11 mouse cellular contexts compared by ENCODE assay signal in the genomic region with DNA sequence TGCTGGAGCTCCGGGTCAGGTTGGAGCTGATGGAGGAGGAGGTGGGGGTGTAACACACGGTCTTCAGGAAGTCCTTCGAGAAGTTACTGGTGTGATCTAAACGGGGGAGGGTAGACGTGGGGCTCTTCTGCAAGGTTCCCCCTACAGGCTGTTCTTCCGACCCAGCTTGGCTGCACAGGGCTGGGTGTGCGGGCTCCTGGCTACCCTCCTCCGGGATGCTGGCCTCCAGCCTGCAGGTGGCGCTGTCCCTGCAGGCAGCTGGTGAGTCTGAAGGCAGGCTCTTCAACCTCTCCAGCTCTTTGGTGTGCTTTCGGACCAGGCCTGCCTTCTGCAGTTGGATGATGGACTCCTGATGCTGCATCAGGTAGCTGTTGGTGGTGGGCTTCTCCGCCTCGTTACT. TPM values are rescaled to one million over a fixed set of nuclear protein-coding genes. Genes with fewer than 3 reads are reported as not detected.
A peak's percentile ranks its signal among the peaks of the same experiment; 100 is the strongest.
DNase-seq lines count a peak whose midpoint lies in the region; ATAC-seq and TF ChIP-seq lines count a peak whose summit lies in the region.
"Had no signal": no experiment of that assay in that cellular context is flagged by ENCODE, and none has a peak within 500 bp of the region (broad histone marks: within the 10 kb centered on the region; RNA-seq: fewer than 3 reads in every experiment).

No protein-coding gene starts in this region.

- H3K27me3 ChIP-seq in forebrain, embryonic 12.5 days, result no peaks in the 10 kb centered on the region
- H3K27me3 ChIP-seq in forebrain, embryonic 15.5 days, result no peaks in the 10 kb centered on the region
- no peaks in the 10 kb centered on the region for H3K27me3 ChIP-seq in midbrain, embryonic 11.5 days (ENCODE audit: control insufficient read depth, insufficient read depth, low read length)
- H3K27me3 ChIP-seq in midbrain, embryonic 16.5 days (ENCODE audit: control insufficient read depth, insufficient read depth, low read depth, low read length), result no peaks in the 10 kb centered on the region
- H3K27me3 ChIP-seq in hindbrain, postnatal 0 days (ENCODE audit: insufficient read depth, low read length), result no peaks in the 10 kb centered on the region
- H3K27me3 ChIP-seq in testis, adult 2 months (ENCODE audit: control insufficient read depth, insufficient read depth, low read length), result no peaks in the 10 kb centered on the region
- H3K27me3 ChIP-seq: embryonic facial prominence, embryonic 12.5 days; megakaryocyte, embryonic 14.5 days had no signal

- H3K9ac ChIP-seq in forebrain, embryonic 12.5 days, result no peak overlapping the region
- H3K9ac ChIP-seq in forebrain, embryonic 15.5 days (replicated peaks), result no peak overlapping the region
- no peak overlapping the region for H3K9ac ChIP-seq in midbrain, embryonic 11.5 days (ENCODE audit: low read length)
- no peak overlapping the region for H3K9ac ChIP-seq in midbrain, embryonic 16.5 days (ENCODE audit: low read depth, low read length)
- no peak overlapping the region for H3K9ac ChIP-seq in hindbrain, postnatal 0 days (replicated peaks; ENCODE audit: low read length)
- H3K9ac ChIP-seq: embryonic facial prominence, embryonic 12.5 days had no signal

- peak; percentile 71 for TF ChIP-seq CTCF in hindbrain, postnatal 0 days (IDR thresholded peaks at IDR 0.05; ENCODE audit: low read depth)
- peak; percentile 72 for TF ChIP-seq CTCF in testis, adult 2 months (IDR thresholded peaks at IDR 0.05; ENCODE audit: control insufficient read depth, insufficient read depth, insufficient replicate concordance, low read depth, low read length)

- H3K9me3 ChIP-seq in forebrain, embryonic 12.5 days, result no peaks in the 10 kb centered on the region
- H3K9me3 ChIP-seq in forebrain, embryonic 15.5 days, result no peaks in the 10 kb centered on the region
- H3K9me3 ChIP-seq in midbrain, embryonic 11.5 days (ENCODE audit: control insufficient read depth, low read length), result no peaks in the 10 kb centered on the region
- no peaks in the 10 kb centered on the region for H3K9me3 ChIP-seq in midbrain, embryonic 16.5 days (replicated peaks; ENCODE audit: control insufficient read depth, low read length, poor library complexity, severe bottlenecking)
- H3K9me3 ChIP-seq in hindbrain, postnatal 0 days (ENCODE audit: low read length), result no peaks in the 10 kb centered on the region
- H3K9me3 ChIP-seq: embryonic facial prominence, embryonic 12.5 days had no signal

- peaks cover 20% of the 10 kb centered on the region for H3K4me1 ChIP-seq in forebrain, embryonic 12.5 days
- H3K4me1 ChIP-seq in forebrain, embryonic 15.5 days, result peaks cover 8% of the 10 kb centered on the region
- peaks cover 6% of the 10 kb centered on the region for H3K4me1 ChIP-seq in midbrain, embryonic 11.5 days (ENCODE audit: control insufficient read depth, insufficient read depth, low read length)
- 0 out of 2 replicates have a peak, but pooled peaks cover 3% of the 10 kb centered on the region for H3K4me1 ChIP-seq in midbrain, embryonic 16.5 days (ENCODE audit: control insufficient read depth, insufficient read depth, low read length)
- H3K4me1 ChIP-seq in hindbrain, postnatal 0 days (ENCODE audit: insufficient read depth, low read length), result no peaks in the 10 kb centered on the region
- H3K4me1 ChIP-seq in testis, adult 2 months (ENCODE audit: control insufficient read depth, insufficient read depth, low read length), result peaks cover 7% of the 10 kb centered on the region; the same call in 1 of the 2 replicates
- H3K4me1 ChIP-seq: embryonic facial prominence, embryonic 12.5 days had no signal

- H3K27ac ChIP-seq in forebrain, embryonic 12.5 days, result 0 out of 2 replicates have a peak overlapping the region, but pooled peaks have one; percentile 13
- no peak overlapping the region for H3K27ac ChIP-seq in forebrain, embryonic 15.5 days (replicated peaks)
- no peak overlapping the region for H3K27ac ChIP-seq in midbrain, embryonic 11.5 days (ENCODE audit: low read depth, low read length)
- no peak overlapping the region for H3K27ac ChIP-seq in midbrain, embryonic 16.5 days (ENCODE audit: low read length)
- H3K27ac ChIP-seq in hindbrain, postnatal 0 days, result no peak overlapping the region
- H3K27ac ChIP-seq in testis, adult 2 months (ENCODE audit: control insufficient read depth, insufficient read depth, low read depth, low read length), result no peak overlapping the region

- no peak for TF ChIP-seq POLR2A in testis, adult 2 months (IDR thresholded peaks at IDR 0.05; ENCODE audit: control insufficient read depth, low read depth, low read length)

- peak; percentile 88 for DNase-seq in midbrain, embryonic 11.5 days (ENCODE audit: low spot score, missing footprints)
- peak; percentile 61 for DNase-seq in hindbrain, postnatal 0 days (ENCODE audit: low spot score)
- no peak for DNase-seq in yolk sac, embryonic 10.5 days (ENCODE audit: low spot score)
- no peak for DNase-seq in heart, postnatal 14 days

- H3K4me3 ChIP-seq in forebrain, embryonic 12.5 days (replicated peaks), result no peak overlapping the region
- H3K4me3 ChIP-seq in forebrain, embryonic 15.5 days, result no peak overlapping the region
- H3K4me3 ChIP-seq in midbrain, embryonic 11.5 days (ENCODE audit: low read depth, low read length), result no peak overlapping the region
- H3K4me3 ChIP-seq in midbrain, embryonic 16.5 days (ENCODE audit: low read depth, low read length), result no peak overlapping the region
- no peak overlapping the region for H3K4me3 ChIP-seq in hindbrain, postnatal 0 days (ENCODE audit: low read length)
- no peak overlapping the region for H3K4me3 ChIP-seq in testis, adult 2 months (ENCODE audit: control insufficient read depth, low read depth, low read length)
- H3K4me3 ChIP-seq: embryonic facial prominence, embryonic 12.5 days had no signal

- no peak overlapping the region for H3K4me2 ChIP-seq in forebrain, embryonic 12.5 days
- no peak overlapping the region for H3K4me2 ChIP-seq in forebrain, embryonic 15.5 days (replicated peaks)
- H3K4me2 ChIP-seq in midbrain, embryonic 11.5 days, result no peak overlapping the region
- no peak overlapping the region for H3K4me2 ChIP-seq in midbrain, embryonic 16.5 days (ENCODE audit: low read length)
- no peak overlapping the region for H3K4me2 ChIP-seq in hindbrain, postnatal 0 days (ENCODE audit: low read depth, low read length)
- H3K4me2 ChIP-seq: embryonic facial prominence, embryonic 12.5 days had no signal

- peaks cover 80% of the 10 kb centered on the region for H3K36me3 ChIP-seq in forebrain, embryonic 12.5 days (replicated peaks)
- H3K36me3 ChIP-seq in forebrain, embryonic 15.5 days, result peaks cover 55% of the 10 kb centered on the region
- peaks cover 32% of the 10 kb centered on the region for H3K36me3 ChIP-seq in midbrain, embryonic 11.5 days (ENCODE audit: control insufficient read depth, insufficient read depth, low read length)
- H3K36me3 ChIP-seq in midbrain, embryonic 16.5 days (ENCODE audit: control insufficient read depth, insufficient read depth, low read length), result peaks cover 41% of the 10 kb centered on the region
- peaks cover 53% of the 10 kb centered on the region for H3K36me3 ChIP-seq in hindbrain, postnatal 0 days (ENCODE audit: insufficient read depth, low read length)
- no peaks in the 10 kb centered on the region for H3K36me3 ChIP-seq in testis, adult 2 months (ENCODE audit: control insufficient read depth, insufficient read depth, low read length)

- intact Hi-C loops in heart, postnatal 14 days (cut with DNase I), result no loop called here

- no peak for ATAC-seq in forebrain, embryonic 12.5 days (ENCODE audit: low FRiP score)
- ATAC-seq in forebrain, embryonic 15.5 days (replicated peaks), result no peak
- ATAC-seq in midbrain, embryonic 11.5 days (ENCODE audit: low FRiP score), result 0 out of 2 replicates have a peak, but pooled peaks have one; percentile 27
- no peak for ATAC-seq in midbrain, embryonic 16.5 days
- ATAC-seq in hindbrain, postnatal 0 days, result peak; percentile 71
- ATAC-seq: inflammation-experienced regulatory T-cells, adult 6 months had no signal

- WGBS in forebrain, embryonic 12.5 days, result 88% methylated on average over 12 of the region's 12 CpGs
- 92% methylated on average over 12 of the region's 12 CpGs for WGBS in forebrain, embryonic 15.5 days
- WGBS in midbrain, embryonic 11.5 days, result 89% methylated on average over 12 of the region's 12 CpGs
- 92% methylated on average over 12 of the region's 12 CpGs for WGBS in midbrain, embryonic 16.5 days
- 90% methylated on average over 12 of the region's 12 CpGs for WGBS in hindbrain, postnatal 0 days

RNA-seq across cellular contexts. Expression of a gene that starts 34.0 kb away (rescaled TPM):
- polyA plus RNA-seq in forebrain, embryonic 12.5 days (2016; fragmentation: Nextera tagmentation; extraction: Ambion mirVana), result 256 and 277 TPM in 2 replicates
- 221 and 224 TPM in 2 replicates for polyA plus RNA-seq in forebrain, embryonic 15.5 days (2015; fragmentation: Nextera tagmentation; extraction: Ambion mirVana)
- polyA plus RNA-seq in midbrain, embryonic 11.5 days (2014; fragmentation: Nextera tagmentation; extraction: Ambion mirVana), result 201 and 205 TPM in 2 replicates
- 201 and 209 TPM in 2 replicates for polyA plus RNA-seq in midbrain, embryonic 16.5 days (2015; fragmentation: Nextera tagmentation; extraction: Ambion mirVana)
- total RNA-seq in hindbrain, postnatal 0 days (2014; rRNA removed), result 151 and 159 TPM in 2 replicates
- 140 and 149 TPM in 2 replicates for polyA plus RNA-seq in hindbrain, postnatal 0 days (2015; fragmentation: Nextera tagmentation; extraction: Ambion mirVana)
- 12.9 and 13.2 TPM in 2 replicates for polyA plus RNA-seq in testis, adult 2 months (2012; rRNA removed)
- 10 to 100 TPM; 41.1 to 51.1 TPM for total RNA-seq in heart, postnatal 14 days (2021)

RNA-seq across cellular contexts. Expression of a gene that starts 51.1 kb away (rescaled TPM):
- 19.0 and 19.9 TPM in 2 replicates for polyA plus RNA-seq in forebrain, embryonic 12.5 days (2016; fragmentation: Nextera tagmentation; extraction: Ambion mirVana)
- polyA plus RNA-seq in forebrain, embryonic 15.5 days (2015; fragmentation: Nextera tagmentation; extraction: Ambion mirVana), result 12.8 and 13.8 TPM in 2 replicates
- 18.8 and 20.8 TPM in 2 replicates for polyA plus RNA-seq in midbrain, embryonic 11.5 days (2014; fragmentation: Nextera tagmentation; extraction: Ambion mirVana)
- 9.4 and 13.7 TPM in 2 replicates for polyA plus RNA-seq in midbrain, embryonic 16.5 days (2015; fragmentation: Nextera tagmentation; extraction: Ambion mirVana)
- 12.4 and 14.5 TPM in 2 replicates for total RNA-seq in hindbrain, postnatal 0 days (2014; rRNA removed)
- polyA plus RNA-seq in hindbrain, postnatal 0 days (2015; fragmentation: Nextera tagmentation; extraction: Ambion mirVana), result 9.7 and 11.6 TPM in 2 replicates
- polyA plus RNA-seq in testis, adult 2 months (2012; rRNA removed), result 4.1 and 5.0 TPM in 2 replicates
- 10 to 100 TPM; 13.0 to 13.9 TPM for total RNA-seq in heart, postnatal 14 days (2021)

Comparison
In these comparisons a context has a peak if more than half of its experiments do, and no peak if none do; other contexts are left out.
1. ATAC-seq: peak in midbrain, embryonic 11.5 days (single experiment) and hindbrain, postnatal 0 days (single experiment); none in forebrain, embryonic 12.5 days (single experiment), forebrain, embryonic 15.5 days (single experiment) and midbrain, embryonic 16.5 days (single experiment).
2. DNase-seq: peak in midbrain, embryonic 11.5 days (single experiment) and hindbrain, postnatal 0 days (single experiment); none in yolk sac, embryonic 10.5 days (single experiment) and heart, postnatal 14 days (0 of 2).